Mouse (Mus musculus): ENCODE results near the gene AC161166.1.

Gene AC161166.1

DNA sequence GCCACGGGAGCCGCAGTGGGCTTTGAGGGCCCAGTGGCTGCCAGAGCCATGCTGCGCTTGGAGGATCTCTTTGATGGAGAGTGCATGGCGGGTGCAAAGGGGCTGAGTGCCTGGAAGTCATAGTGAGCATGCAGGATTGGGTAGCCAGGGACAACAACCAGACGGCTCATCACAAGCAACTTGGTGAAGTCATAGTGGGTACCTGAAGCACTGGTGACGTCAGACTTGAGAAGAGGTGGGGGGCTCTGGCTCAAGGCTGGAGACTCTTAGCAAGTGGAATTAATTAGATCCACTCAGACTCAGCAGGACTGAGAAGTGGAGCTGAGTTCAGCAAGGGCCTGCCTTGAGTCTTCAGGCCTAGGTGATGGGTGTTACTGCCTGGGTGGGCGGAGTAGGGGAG lies at the start of gene AC161166.1:
TSS of gene AC161166.1 (minus strand) at position 101 of the 400 bp plus-strand sequence.
- no peak for DNase-seq

DNA sequence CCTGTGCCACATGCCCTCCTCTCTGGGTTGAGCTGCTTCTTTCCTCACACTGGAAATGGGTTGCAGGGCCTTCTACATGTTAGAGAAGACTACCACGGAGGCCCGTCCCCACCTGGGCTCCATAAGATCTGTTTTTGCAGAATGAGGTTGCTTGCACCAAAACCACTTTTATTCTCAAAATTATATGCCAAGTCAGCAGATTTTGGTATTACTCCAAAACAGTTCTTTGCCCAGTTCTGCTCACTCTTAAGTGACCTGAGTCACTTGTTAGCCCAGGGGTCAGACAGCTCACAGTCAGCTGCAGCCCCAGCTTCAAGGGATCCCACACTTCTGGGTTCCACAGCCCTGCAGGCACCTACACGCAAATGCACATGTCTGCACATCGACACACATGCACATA lies 49.2 kb upstream of the AC161166.1 start:
- no peak for DNase-seq

DNA sequence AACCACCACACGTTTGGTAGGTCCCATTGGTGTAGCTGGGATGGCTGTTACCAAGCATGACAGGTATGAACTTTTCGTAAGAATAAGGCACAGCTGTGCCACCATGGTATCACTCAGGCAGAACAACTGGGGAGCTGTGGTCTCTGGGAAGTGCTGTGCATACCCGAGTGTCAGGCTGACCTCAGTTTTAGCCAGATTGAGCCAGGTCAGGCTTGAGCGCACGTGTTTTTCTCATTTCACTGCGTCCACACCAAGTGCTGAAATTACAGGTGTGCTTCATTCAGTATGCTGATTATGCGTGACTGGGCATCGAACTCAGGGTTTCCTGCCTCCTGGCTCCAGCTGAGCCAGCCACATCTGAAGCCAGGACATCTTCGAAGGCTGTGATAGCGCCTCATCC lies 43.5 kb upstream of the AC161166.1 start:
- no peak for DNase-seq

DNA sequence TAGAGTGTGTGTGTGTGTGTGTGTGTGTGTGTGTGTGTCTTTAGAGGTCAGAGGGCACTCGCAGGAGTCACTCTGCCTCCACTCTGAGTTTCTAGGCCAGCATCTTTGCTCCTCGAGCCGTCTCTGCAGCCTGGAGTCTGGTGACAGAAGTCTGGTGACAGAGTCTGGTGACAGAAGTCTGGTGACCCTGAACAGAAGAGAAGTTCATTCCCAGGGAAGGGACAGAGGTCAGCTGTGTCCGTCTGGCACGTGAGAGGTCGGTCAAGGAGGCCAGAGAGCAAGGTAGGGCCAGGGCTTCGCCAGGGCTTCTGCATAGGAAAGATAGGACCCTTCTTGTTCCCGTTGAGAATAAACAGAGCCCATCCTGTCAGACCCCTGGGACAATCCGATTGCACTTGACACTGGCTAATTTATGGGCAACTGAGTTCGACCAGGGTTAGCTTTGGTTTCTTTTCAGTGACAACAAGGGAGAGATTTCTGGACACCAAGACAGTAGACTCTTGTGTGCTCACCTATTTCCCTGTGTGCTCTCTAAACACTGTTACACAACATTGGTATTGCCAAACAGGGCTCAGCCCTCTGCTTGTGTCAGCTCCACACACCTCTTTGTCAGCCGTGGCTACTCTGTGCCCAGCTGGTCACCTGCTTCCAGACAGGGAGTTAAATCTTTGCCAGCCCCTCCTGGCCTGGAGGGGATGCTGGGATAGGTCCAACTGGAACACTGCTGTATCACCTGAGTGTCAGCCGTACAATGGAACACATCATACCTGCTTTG lies 39.9 kb upstream of the AC161166.1 start:
- DNase-seq: peak; percentile 29 to 59

DNA sequence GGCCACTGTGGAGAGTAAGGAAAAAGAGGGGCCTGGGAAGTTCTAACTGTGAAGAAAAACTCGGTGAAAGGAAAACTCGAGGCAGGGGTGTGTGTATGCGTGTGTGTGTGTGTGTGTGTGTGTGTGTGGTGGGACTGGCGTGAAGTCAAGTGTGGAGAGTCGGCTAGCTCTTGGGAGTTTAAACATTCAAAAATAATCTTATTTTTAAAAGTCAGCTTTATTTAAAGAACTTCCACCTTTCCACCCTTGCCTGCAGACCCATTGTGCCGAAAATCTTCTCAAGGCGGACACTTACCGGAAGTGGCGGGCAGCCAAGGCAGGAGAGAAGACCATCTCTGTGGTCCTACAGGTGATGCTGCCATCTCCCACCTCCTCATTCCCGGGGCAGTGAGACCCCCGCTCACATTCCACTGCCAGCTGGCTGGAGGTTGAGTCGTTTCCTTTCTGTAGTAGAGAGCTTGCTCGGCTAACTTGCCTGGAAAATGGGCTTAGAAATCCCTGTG lies 35.3 kb upstream of the AC161166.1 start:
- DNase-seq: no peak

DNA sequence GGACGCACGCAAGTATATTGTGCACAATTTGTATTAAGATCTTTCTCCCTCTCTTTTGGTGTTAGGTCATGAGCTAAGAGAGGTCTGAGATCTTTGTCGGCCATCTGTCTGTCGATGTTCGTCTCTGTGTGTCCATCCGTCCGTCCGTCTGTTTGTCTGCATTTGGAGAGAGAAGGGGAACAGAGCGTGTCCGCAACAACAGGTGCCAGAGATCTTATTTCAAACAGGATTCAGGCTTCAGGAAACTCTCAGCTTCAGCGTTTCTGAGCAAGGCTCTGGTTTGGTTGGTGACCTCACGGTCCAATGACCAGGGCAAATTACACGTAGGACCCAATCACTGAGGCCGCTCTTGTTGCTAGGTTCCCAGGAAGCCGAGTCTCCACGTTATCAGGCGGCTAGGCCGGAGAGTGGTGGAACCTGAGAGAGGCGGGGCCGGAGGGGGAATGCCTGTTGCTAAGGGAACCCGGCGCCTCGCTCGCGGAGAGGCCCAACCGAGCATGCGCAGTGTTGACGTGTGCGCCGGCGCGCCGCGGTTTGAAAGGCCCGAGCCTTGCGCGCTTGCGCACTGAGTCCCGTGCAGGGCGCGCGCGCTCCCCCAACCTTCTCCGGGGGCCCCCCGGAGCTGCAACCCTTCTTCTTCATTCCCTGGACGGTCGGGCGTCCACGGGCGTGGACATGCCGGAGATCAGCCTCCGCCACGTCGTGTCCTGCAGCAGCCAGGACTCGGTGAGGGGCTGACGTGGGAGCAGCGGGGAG lies 34.6 kb upstream of the AC161166.1 start:
- DNase-seq: peak; percentile 99 to 100

DNA sequence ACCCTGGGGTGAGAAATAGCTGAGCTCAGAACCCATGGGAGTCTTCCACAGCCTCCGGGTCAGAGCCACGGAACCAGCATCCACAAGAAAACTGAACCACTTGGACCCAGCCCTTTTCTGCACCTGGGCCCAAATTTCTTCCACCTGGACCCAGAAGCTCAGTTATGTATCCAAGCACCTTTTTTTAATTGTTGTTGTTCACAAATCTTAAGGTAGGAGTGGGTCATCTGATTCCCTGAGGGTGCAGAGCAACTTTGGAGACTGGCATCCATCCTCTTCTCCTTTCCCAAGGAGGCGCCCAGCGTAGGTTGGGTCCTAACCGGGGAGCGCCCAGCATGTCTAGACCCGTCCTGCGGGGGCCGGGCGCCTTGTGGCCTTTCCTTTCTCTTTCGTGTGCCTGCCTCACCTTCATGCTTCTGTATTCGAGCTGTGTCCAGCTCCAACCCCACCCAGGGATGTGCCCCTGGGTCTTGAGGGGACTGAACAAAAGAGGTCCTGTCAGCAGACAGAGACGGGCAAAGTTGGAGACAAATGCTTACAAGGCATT lies 33.9 kb upstream of the AC161166.1 start, which contains the start of the genes Pinlyp and Xrcc1:
TSS of gene Pinlyp (minus strand) at position 51 of the 547 bp plus-strand sequence.
TSS of gene Xrcc1 (plus strand) at position 222 of the 547 bp plus-strand sequence.
- DNase-seq: no peak

DNA sequence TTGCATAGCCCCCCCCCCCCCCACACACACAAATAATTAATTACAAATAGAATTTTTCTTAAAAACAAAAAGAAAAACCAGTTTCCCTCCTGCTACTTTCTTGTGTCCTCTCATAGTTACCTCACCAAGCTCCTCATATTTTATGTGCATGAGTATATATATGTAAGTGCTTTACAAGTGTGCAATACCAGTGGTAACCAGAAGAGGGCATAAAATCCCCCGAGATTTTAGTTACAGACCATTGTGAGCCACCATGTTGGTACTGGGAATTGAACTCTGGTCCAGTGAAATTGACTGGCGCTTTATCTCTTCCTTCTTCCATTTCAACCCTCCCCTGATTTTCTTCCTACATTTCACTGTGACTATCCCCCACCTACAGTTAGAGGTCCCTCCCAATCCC lies 32.3 kb upstream of the AC161166.1 start:
- DNase-seq: no peak

DNA sequence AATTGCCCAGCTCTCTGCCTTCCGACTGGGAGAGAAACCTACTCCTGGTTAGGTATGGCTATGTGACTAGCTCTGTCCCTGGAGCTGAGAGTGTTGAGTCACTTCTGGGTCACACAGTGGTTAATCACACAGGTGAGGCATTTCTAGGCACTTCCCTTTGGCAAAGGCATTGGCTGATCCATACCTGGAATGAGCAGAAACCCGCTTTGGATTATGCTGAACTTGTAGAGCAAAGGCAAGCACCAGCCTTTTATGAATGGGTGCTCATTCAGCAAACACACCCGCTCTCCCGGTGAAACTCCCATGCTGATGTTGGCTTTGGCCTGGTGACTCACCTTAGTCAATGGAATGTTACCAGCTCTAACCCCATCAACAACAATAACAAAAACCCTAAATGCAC lies 27.4 kb upstream of the AC161166.1 start:
- peak in 1 of 2 experiments; percentile 24 for DNase-seq

DNA sequence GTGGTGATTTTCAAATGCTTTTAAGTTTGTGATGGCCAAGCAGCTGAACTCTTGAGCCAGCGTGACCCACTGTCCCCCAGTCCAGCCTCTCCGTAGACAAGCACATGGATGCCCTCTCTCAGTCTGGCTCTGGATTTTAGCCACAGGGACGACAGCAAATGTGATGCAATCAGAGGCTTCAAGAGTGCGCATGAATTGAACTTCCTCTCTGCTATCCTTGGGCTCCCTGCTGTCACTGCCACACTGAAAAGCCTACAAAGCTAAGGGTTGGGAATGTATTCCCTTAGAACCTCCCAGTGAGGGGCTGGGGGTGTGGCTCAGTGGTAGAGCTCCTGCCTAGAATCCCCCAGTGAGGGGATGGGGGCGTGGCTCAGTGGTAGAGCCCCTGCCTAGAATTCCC lies 26.4 kb upstream of the AC161166.1 start:
- DNase-seq: no peak

DNA sequence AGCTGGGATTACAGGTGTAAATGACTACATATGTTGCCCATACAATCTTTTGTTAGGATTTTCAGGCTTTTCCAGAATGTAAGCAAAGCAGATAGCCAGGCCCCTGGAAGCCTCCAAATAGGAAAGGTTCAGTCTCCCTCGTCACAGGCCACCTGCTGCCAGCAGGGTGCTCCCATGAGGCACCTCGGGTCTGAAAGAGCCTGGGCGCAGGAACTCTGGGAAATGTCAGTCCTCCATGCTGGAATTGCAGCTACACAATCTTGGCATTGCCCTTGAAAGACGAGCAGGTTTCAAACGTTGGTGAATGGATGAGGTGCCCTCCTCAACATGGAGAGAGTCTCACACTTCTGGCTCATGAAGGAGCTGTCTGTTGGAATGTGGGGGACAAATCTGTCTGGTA lies 25.9 kb upstream of the AC161166.1 start:
- no peak for DNase-seq

DNA sequence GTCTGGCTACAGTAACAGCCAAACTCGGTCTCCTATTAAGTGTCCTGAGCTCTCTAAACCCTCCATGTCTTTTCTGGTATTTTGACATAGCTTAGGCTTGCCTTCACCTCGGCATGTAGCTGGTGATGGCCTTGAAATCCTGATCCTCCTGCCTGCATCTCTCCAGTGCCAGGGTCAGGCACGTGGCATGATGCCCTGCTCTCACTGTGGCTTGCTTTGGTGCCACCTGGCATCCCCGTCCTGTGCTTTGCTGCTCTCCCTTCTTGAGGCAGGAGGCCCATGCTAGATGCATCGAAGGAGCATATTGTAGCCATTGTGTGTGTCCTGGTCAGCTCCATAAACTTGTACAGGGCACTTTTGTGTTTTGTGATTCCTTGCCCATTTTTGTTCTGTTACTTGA lies 25.3 kb upstream of the AC161166.1 start:
- no peak for DNase-seq

DNA sequence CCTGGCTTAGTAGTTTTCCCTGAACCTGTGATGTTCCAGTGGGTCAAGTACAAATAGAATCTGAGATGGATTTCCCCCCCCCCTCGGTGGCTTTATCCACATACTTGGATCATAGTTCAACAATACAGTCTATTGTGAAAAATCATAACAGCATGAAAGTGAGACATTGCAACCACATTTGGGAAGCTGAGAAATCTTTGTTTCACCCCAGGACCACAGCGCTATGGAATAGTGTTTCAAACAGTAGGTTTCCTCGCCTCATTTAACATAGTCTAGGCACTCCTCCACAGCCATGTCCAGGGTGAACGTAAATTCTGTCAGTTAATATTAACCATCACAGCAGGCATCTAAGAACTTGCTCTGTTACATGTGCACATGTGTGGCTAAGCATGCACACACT lies 24.8 kb upstream of the AC161166.1 start:
- DNase-seq: no peak

DNA sequence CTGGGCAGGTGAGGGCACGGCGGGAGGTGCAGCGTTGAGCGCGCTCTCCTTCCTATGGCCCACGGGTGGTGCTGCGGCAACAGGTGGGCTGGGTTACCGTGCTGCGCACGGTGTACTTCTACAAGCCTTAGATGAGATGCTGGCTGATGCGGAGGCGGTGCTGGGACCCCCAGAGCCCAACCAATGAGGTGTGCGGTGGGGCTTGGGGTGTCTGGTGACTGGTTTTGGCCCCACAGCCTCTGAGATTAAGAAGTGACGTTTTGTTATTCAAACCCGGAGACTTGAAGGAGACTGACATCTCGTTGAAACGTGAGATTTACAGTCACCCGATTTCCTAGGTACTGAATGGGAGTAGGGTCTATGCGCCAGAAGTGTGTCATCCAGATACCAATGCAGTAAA lies 22.0 kb upstream of the AC161166.1 start:
- DNase-seq: no peak

DNA sequence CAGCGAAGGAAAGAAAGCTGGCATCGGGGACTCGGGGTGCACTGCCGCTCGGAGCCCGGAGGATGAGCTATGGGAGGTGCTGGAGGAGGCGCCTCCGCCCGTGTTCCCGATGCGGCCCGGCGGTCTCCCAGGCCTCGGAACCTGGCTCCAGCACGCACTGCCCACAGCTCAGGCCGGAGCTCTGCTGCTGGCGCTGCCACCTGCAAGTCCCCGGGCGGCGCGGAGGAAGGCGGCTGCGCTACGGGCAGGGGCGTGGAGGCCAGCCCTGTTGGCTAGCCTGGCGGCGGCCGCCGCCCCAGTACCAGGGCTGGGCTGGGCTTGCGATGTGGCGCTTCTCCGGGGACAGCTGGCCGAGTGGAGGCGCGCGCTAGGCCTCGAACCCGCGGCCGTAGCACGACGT lies 21.6 kb upstream of the AC161166.1 start:
- DNase-seq: no peak

DNA sequence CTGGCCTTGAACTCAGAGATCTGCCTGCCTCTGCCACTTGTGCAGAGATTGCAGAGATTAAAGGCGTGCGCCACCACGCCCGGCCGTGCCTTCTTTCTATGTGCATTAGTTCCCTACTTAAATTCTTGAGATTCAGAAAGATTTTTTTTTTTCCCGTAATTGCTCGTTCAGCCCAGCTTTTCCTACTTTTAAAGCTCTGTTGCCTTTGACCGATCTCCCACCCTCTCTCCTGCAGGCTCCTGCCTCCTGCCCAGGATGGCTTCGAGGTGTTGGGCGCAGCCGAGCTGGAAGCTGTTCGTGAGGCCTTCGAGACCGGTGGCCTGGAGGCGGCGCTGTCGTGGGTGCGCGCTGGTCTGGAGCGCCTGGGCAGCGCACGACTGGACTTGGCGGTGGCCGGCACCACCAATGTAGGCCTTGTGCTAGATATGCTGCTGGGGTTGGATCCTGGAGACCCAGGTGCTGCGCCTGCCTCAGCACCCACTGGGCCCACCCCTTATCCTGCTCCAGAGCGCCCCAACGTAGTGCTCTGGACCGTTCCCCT lies 20.8 kb upstream of the AC161166.1 start:
- no peak for DNase-seq

DNA sequence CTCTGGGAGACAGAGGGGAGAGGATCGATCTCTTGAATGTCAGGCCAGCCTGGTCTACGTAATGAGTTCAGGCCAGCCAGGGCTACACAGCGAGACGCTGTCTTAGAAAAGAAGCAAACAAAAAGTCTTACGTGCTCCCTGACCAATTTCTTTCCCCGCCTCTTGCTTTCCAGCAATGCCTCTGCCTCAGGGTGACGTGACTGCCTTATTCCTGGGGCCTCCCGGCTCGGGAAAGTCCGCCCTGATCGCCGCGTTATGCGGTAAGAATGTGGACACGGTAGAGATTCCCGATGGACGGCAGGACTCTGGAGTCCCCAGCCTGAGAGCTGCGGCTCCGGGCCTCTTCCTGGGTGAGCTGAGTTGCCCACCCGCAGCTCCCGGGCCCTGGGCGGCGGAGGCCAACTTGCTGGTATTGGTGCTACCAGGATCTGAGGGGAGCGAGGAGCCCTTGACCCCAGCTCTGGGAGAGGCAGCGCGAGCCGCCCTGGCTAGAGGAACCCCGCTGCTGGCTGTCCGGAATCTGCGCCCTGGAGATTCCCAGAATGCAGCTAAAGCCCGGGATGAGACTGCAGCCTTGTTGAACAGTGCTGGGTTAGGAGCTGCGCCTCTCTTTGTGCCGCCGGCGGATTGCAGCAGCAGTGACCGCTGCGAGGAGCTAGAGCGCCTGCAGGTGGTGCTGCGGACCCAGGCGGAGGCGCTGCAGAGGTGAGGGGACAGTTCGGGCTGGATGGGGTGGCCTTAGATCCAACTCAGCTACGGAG lies 19.1 kb upstream of the AC161166.1 start:
- DNase-seq: peak; percentile 72 to 80

DNA sequence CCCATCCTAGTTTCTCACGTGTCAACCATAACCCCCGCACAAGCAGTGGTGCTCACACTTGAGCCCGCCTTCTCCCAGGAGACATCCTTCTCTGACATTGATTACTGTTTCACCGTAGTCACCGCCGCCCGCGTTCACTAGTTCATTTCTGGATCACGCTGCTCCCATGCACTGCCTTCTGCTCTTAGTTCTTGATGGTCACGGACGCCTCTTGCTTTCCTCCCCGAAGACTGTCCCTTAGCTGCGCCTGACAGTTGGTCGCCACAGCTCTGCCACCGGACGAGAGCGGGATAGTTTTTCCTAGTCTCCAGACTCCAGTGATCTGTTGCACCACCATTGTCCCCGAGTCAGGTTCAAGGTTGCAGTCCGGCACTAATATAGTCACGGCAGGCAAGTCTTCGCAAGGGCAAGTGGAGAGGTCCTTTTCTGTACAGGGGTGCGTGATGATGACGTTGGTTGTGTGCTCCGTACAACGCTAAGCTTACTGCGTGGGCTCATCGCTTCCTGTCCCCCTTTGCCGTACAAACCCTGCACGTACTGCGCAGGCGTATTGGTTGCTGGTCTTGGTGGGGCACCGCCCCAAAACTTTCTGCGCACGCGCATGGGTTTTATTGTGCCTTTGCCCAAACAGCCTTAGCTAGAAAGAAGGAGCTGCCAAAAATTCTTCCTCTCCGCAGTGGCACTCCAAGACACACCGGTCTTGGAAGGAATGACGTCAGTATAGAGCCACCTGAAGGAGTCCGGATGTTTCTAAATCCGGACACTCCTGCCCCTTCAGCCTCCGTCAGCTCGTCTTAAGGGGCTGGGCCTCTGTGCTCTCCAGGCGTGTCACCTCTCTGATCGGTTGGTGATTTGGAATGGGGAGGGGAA lies 18.0 kb upstream of the AC161166.1 start, which contains the start of gene Irgq:
TSS of gene Irgq (plus strand) at position 628 of the 870 bp plus-strand sequence.
- DNase-seq: peak; percentile 98 to 99

DNA sequence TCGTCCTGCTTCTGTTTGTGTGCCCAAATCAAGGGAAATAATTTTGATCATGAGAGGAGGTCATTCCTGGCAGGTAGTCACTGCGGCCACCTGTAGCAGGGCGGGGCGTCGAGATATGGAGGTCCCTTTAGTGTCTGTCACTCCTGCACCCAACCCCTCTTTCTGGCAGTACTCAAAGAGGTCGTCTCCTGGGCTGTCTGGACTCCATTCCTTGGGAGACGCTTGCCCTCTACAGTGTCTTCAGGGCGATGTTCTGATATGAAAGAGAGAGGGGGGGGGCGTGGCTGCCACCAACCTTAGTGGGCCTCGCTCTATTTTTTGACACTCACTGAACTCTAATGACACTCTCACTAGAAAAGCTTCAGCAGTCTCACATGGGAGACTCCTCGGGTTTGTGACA lies 17.3 kb upstream of the AC161166.1 start:
- no peak for DNase-seq

DNA sequence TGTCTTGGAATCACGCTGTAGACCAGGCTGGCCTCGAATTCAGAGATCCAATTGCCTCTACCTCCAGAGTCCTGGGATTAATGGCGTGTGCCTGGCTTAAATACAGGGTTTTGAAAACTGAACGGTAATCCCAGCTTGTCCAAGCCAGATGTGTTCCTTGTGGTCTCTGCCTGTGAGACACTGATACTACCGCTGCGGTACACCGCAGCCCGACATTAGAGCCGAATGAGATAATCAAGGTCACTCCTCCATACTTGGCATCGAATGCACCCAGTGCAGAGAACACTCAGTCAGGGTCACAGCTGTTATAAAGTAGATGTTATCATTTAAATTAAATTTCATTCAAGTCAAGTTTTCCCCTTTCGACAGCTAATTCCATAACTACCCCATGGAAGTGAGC lies 16.6 kb upstream of the AC161166.1 start:
- no peak for DNase-seq

DNA sequence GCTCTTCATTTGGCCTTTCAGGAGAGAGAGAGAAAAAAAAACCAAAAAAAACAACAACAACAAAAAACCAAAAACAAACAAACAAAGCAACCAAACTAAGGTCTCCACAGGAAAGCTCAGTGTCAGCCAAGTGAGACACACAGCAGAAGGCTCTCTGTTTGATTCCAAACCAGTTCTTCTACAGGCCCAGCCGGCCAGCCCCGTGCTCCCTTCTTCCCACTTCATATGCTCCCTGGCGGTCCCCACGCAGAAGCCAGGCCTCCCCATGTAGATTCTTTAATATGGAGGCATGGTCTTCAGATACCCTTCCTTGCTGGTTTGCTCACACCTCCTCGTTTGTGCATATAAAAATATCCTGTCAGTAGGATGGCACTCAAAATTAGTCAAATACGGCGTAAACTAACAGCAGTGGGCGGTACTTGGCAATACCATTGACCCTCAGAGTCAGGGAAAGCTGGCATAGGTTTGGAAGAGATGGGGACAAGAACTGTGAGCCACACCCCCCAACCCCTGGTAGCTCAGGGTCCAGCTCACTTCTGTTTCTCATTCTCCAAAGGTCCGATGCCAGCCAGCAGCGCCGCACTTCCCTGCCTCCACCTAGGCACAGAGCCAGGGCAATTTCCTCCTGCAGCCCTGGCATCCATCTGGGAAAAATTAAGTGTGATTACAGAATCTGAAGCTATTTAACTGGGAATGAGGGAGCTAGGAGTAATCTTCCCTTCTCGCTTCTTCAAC lies 13.6 kb upstream of the AC161166.1 start:
- no peak for DNase-seq

Data from lung, adult 18-20 months (tissue).